ENCODE assay signal across 12 mouse cellular contexts in genomic region chr1:164284007-164284406, GRCm38 (mm10).
"Had no signal": no experiment of that assay in that cellular context is flagged by ENCODE, and none has a peak within 500 bp of the region (broad histone marks: within the 10 kb centered on the region; RNA-seq: fewer than 3 reads in every experiment).

No protein-coding gene starts in this region.

- DNase-seq: retina, postnatal 1 day; right cerebral cortex, adult 18-20 months; right cerebral cortex, postnatal 14 days; right cerebral cortex, postnatal 25 days; right cerebral cortex, postnatal 4 days; spleen, adult 18-20 months; thymus, adult 18-20 months; thymus, adult 2 months; thymus, postnatal 14 days; thymus, postnatal 25 days; thymus, postnatal 36 days; thymus, postnatal 4 days had no signal
